Mouse (Mus musculus) right cerebral cortex, postnatal 36 days (tissue): ENCODE measurements around the gene Rpl39.
A peak's percentile ranks its signal among the peaks of the same experiment; 100 is the strongest.
"Not testable (repeated sequence)": the region's sequence is repeated elsewhere in the genome, so short reads cannot be mapped to it uniquely, and the experiment has no call there.

Experiments used
- DNase-seq, 2 experiments: peaks; one replicate each; pipeline ENCODE4 v3.0.0; 2022; ENCODE audit warnings: low spot score in 2 of 2, mixed read lengths in 1 of 2

Rpl39 gene

DNA sequence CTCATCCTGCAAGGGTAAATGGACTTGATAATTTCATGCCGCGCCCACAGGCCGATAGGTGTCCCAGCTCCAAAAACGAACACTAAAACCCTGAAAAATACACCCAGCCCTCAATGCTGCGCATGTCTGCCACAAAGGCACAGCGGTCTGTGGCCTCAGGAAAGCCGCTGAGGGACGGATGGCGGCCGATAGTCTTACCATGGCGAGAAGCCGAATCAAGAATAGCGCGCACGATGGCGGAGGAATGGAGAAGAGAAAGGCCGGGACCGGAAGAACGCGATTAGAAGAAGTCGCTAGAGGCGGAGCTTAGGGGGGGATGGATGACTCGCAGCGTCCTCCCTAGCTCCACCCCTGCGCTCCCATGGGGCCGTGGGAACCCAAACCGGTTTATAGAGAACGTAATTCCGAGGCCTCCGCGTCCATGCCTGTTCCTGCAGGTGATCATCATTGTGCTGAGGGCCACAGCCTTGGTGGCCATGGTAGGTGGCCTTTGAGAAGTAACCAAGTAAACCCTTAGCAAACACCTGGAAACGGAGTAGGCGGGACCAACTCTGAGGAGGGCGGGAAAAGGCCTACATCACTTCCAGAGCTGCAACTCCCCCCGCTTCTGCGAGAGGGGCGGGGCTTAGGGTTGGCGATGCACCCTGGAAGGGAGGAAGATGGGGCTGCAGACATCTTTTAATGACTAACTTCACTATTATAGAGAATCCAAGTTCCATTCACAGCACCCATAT is at the start of gene Rpl39:
TSS of gene Rpl39 (minus strand) at position 476 of the 734 bp plus-strand sequence.
- peak; percentile 76 for DNase-seq

- peak; percentile 34 to 42 for DNase-seq
Measured at GRCm38 (mm10) chrX:37126671-37127358, 41.6 kb upstream of the Rpl39 start, which contains the start of gene Nkap. Nkap (plus strand) TSS chrX:37126795.

DNA sequence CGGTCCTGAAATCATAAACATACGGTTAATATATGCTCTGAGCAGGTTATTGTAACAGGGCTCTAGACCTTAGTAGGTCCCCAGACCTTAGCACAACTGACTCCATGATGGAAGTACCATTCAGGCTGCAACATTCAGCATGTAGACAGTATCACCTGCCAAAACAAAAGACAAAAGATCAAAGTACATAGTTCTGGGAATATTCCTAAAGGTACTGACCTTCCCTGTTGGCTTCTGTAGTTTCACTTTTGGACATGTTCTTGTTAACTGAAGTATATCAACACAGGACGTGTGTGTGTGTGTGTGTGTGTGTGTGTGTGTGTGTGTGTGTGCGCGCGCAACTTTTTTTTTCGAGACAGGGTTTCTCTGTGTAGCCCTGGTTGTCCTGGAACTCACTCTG is 40.3 kb upstream of the Rpl39 start:
- DNase-seq: no peak

DNA sequence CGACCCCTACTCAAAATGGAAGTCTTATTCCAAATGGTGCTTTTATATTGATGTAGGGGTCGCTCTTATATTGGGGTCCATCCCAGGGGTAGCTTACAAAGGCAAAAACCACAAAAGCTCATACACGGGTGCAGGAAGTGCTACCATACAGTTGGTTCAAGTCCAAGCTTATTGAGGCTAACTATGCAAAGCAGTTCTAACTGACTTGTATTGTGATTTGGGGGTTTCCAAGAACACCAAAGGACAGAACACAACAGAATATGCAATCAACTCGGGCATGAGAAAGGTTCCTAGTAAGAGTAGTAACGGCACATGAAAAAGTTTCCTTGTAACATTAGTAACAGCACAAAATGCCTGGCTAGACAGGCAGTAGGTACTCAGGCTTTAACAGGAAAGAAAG is 35.0 kb upstream of the Rpl39 start:
- no peak for DNase-seq

- DNase-seq: no peak
Measured at GRCm38 (mm10) chrX:37119585-37119984, 34.4 kb upstream of the Rpl39 start.

DNA sequence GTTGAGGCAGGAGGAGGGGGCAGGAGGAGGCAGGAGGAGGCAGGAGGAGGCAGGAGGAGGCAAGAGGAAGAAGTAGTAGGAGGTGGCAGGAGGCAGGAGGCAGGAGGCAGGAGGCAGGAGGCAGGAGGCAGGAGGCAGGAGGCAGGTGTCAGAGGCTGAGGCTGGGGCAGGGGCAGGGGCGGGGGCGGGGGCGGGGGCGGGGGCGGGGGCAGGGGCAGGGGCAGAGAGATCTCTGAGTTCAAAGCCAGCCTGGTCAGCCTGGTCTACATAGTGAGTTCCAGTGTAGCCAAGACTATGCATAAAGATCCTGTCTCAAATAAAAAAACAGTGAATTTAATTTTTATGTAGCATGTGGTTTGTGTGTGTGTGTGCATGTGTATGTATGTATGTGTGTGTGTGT is 31.9 kb upstream of the Rpl39 start:
- no peak for DNase-seq

DNA sequence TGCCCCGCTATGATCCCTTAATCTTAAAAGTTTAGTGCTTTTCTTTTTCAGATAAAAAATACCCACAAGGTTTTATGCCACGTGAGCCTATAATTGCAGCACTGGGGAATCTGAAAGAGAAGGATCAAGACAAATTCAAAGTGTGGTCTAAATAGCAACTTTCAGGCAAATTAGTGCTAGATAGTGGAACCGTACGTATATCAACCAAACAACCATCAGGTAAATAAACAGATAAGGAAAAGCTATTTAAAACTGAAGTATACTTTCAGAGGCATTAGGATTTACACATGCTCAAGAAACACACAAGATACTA is 25.6 kb upstream of the Rpl39 start:
- no peak for DNase-seq

DNA sequence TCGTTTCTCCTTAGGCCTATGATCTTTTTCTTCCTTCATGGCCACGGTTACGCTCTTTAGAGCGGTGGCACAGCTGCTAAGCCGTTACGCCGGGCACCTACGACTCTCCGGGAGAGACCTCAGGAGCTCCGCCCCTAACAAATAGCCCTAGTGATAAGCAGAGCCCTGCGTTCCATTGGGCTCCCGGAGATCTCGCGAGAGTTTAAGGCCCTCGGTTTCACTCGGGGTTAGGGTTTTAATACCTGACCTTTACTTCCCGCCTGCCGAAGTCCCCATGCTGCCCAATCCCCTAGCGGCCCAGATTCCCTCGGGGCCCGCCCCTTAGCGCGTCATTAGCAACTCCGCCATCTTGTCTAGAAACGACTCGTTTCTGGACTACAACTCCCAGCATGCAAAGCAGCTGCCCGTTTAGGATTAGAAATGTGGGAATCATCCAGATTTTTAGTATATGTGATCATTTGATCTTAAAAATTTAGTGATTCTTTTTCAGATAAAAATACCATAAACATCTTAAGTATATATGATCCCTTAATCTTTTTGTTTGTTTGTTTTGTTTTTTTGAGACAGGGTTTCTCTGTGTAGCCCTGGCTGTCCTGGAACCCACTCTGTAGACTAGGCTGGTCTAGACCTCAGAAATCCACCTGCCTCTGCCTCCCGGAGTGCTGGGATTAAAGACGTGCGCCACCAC is 25.1 kb upstream of the Rpl39 start, which contains the start of gene Upf3b:
TSS of gene Upf3b (minus strand) at position 130 of the 688 bp plus-strand sequence.
- DNase-seq: peak; percentile 85 to 91

DNA sequence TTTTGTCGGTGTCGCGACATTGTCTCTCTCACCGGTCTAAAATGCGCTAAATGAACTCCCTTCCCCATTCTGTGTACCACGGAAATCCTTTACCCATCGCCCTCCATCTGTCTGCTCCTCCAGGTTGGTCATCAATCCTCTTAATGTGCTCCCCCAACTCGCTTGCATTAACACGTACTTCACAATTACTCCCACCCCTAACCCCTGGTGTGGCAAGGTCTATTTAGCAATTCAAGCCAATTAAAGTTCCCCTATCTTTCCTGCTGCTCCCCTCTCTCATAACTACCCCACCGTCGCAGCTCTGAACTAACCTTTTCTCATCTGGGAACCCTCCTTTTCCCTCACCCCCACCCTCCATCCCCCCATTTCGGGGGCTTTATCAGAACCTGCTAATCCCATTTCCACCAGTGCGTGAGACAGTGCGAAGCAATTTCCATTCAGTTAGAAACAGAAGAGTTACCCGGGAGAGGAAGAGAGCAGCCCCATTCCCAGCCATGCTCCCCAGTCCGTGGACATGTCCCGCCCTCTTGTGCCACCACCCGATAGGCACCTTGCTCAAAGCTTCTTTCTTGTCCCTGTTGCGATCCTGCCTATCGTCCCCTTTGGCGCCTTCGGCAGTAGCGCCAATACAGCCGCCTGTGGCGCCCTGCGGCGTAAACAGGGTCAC is 24.5 kb upstream of the Rpl39 start:
- DNase-seq: no peak

- DNase-seq: no peak
Measured at GRCm38 (mm10) chrX:37103826-37104225, 18.6 kb upstream of the Rpl39 start.

DNA sequence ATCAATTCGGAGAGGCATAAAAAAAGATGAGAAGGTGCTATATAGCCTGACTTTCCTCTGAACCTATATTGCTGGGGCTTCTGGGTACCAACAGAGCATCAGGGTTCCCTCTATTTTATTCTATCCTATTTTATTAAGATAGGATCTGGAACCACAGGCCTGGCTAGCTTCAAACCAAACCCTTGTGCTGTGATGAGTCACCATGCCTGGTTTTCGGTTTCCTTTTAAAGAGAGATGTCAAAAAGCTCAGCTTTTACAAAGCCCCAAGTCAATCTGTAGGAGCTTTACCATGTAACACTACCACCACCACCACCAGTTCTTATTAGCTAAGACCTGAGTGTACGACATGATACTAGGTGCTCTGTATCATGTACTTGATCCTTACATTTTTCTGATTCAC is 13.5 kb upstream of the Rpl39 start:
- no peak for DNase-seq

DNA sequence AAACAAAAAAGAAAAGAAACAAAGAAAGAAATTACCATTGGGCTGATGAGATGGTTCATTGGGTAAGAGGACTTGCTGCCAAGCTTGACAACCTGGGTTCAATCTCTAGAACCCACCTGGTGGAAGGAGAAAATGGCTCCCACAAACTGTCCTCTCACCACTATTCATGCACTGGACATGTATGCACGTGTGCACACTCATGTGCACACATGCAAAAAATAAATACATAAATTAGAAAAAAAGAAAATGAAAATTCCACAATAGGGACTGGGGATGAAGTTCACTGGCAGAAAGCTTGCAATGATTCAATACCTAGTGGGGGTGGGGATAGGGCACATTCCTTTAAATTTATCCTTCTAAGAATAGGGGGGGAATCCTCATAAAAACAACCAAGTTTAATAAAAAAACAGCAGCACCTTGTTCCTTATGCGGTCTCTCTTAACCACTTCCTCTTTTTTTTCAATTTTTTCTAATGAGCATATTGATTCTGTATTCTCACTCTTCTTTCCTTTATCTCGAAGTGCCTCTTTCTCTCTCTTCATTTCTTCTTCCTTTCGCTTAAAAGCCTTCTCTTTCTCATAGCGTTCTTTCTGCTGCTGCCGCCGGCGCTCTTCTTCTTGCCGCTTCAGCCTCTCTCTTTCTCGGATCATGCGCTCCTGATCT is 10.0 kb upstream of the Rpl39 start:
- no peak for DNase-seq

- DNase-seq: no peak
Measured at GRCm38 (mm10) chrX:37091457-37091856, 6.3 kb upstream of the Rpl39 start.

GRCm38 (mm10) chrX:37088778-37089177 is 3.6 kb upstream of the Rpl39 start:
- DNase-seq: no peak

DNA sequence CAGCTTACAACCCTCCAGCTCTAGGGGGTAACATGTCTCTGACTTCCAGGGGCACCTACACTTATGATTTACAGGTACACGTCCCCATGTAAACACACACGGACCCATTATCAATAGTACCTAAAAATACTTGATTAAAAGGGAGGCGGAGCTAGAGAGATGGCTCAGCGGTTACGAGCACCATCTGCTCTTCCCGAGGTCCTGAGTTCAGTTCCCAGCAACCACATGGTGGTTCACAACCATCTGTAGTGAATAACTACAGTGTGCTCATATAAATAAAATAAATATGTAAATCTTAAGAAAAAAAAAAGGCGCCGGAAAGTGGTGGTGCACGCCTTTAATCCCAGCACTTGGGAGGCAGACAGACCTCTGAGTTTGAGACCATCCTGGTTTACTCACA is 463 bp upstream of the Rpl39 start:
- no peak for DNase-seq

- DNase-seq: peak; percentile 7 to 23
Measured at GRCm38 (mm10) chrX:37084318-37084926, 780 bp downstream of the Rpl39 start.

DNA sequence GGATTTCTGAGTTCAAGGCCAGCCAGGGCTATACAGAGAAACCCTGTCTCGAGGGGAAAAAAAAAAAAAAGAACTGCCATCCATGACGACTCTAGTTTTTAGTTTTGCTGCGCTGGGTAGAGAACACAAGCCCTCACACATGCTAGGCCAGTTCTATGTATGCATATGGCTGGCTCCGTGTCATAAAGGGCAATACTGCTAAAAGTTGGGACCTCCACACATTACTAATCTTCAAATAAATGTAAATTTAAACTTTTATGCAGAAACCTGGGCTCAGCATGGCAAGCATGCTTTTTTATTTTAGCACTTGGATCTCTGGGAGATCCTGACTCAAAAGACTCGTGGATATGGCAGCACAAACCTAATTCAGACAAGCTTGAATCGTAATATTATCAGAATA is 4.0 kb downstream of the Rpl39 start:
- DNase-seq: no peak

DNA sequence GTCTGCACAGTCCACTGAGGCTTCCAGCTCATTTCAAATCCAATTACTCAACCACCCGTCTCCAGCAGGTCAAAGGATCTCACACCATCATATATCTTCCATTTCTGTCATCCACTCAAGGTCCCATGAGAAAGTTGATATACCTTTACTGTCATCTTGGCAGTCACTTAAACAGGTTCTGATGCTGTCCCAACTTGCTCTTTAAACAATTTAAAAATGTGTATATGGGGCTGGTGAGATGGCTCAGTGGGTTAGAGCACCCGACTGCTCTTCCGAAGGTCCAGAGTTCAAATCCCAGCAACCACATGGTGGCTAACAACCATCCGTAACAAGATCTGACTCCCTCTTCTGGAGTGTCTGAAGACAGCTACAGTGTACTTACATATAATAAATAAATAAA is 4.9 kb downstream of the Rpl39 start:
- DNase-seq: not testable (repeated sequence)

DNA sequence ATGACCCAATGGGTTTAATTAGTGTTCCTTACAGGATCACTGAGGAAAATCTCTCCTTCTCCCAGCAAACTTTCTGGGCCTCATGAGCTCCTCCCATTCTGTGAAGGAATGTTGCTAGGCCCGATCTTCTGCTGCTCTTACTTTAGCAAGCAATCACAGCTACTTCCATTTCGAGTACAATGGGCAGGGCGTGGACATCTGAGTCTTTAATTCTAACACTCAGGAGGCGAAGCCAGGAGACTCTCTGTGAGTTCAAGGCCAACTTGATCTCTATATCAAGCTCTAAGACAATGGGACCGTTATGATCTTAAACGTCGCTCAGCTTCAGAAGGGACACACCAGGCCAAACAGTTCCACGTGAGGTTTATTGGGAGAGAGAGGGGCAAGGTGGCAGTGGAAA is 8.6 kb downstream of the Rpl39 start:
- no peak for DNase-seq

- DNase-seq: peak; percentile 16 to 40
Measured at GRCm38 (mm10) chrX:37074262-37074892, 10.8 kb downstream of the Rpl39 start.

DNA sequence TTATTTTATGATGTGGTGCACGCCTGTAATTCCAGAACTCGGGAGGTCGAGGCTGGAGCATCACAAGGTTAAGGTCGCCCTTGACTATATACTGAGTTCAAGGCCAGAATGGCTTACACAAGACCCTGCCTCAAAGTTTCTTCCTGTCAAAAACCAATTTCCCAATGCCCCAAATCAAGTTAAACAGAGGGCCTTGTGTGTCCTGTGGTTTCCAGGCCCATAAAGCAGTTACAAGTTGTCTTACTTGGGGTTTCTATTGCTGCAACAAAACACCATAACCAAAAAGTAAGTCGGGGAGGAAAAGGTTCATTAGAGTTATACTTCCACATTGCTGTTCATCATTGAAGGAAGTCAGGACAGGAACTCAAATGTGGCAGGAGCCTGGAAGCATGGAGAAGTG is 16.4 kb downstream of the Rpl39 start:
- DNase-seq: no peak
